Mouse (Mus musculus) forebrain, embryonic 16.5 days (tissue): ENCODE measurements around the gene Mfsd4b1. TPM values are rescaled to one million over a fixed set of nuclear protein-coding genes. Genes with fewer than 3 reads are reported as not detected.
A peak's percentile ranks its signal among the peaks of the same experiment; 100 is the strongest.

Source experiments
- ATAC-seq: fragments of 200-750 bp; cut with Nextera tagmentation; 2 replicates; pipeline ENCODE4 v1.8.0; 2017; ENCODE audit warnings: mild to moderate bottlenecking, moderate library complexity
- H3K27ac ChIP-seq: fragments of 300-500 bp; sonication (generic); 2 replicates; pipeline ENCODE4 v1.5.1; 2014; ENCODE audit warnings: low read length, control low read depth
- H3K27me3 ChIP-seq: fragments of 300-500 bp; sonication (generic); replicated peaks from 2 replicates; pipeline ENCODE4 v1.6.1; 2014; ENCODE audit warnings: low read length; ENCODE audit not compliant: control insufficient read depth, insufficient read depth
- H3K36me3 ChIP-seq: fragments of 300-500 bp; sonication (generic); 2 replicates; pipeline ENCODE4 v1.6.1; 2014; ENCODE audit not compliant: control insufficient read depth, insufficient read depth
- H3K4me1 ChIP-seq: fragments of 300-500 bp; sonication (generic); replicated peaks from 2 replicates; pipeline ENCODE4 v1.6.1; 2014; ENCODE audit warnings: low read length; ENCODE audit not compliant: control insufficient read depth, insufficient read depth
- H3K4me2 ChIP-seq: fragments of 300-500 bp; sonication (generic); 2 replicates; pipeline ENCODE4 v1.6.1; 2014; ENCODE audit warnings: mild to moderate bottlenecking, low read length, control low read depth
- H3K4me3 ChIP-seq: fragments of 300-500 bp; sonication (generic); replicated peaks from 2 replicates; pipeline ENCODE4 v1.5.1; 2014; ENCODE audit warnings: mild to moderate bottlenecking, low read length, control low read depth
- H3K9ac ChIP-seq: fragments of 300-500 bp; sonication (generic); replicated peaks from 2 replicates; pipeline ENCODE4 v1.6.1; 2014; ENCODE audit warnings: low read depth, low read length, control low read depth
- H3K9me3 ChIP-seq: fragments of 300-500 bp; sonication (generic); 2 replicates; pipeline ENCODE4 v1.6.1; 2016; ENCODE audit warnings: low read length; ENCODE audit not compliant: control insufficient read depth
- WGBS: fragments of 180-500 bp; shearing (Covaris S2); extraction: QIAGEN DNeasy Blood & Tissue Kit; methylation state at CpG from one replicate; pipeline ENCODE4 v1.1.7; 2014; 5-methylcytosine and 5-hydroxymethylcytosine counted together
- polyA plus RNA-seq: library from polyadenylated mRNA; unstranded; fragments of >200 nt; fragmentation: Nextera tagmentation; extraction: Ambion mirVana; gene quantifications from 2 replicates; pipeline ENCODE4 v1.2.1, GENCODE M21; 2015

The Mfsd4b1 gene
- polyA plus RNA-seq, 1 experiment from 2014 or later = 0.32 TPM

DNA sequence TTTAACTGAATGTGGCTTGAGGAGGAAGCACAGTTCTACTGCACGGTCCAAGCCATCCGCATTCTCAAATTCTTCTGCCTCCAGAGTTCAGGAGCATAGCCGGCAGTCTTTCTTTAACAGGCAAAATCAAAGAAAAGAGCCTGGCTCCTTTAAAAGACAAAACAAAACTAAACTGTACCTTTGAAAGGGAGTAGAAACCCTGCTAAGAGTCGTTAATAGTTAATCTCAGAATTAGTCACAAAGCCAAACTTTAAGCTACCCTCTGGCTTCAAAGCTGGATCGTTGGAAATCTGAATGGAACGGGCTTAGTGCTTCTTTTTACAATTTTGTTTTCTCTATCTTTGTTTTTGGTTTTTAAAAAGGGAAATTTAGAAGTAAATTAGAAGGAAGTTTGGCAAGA, 37.7 kb upstream of the Mfsd4b1 start:
- no peak for ATAC-seq
- Histone ChIP-seq H3K27ac (no peak overlapping the region), H3K9ac (no peak overlapping the region), H3K36me3 (no peaks in the 10 kb centered on the region), H3K27me3 (no peaks in the 10 kb centered on the region), H3K4me3 (no peak overlapping the region), H3K4me1 (no peaks in the 10 kb centered on the region), H3K9me3 (no peaks in the 10 kb centered on the region), H3K4me2 (no peak overlapping the region)
- 19% methylated on average over 6 of the region's 6 CpGs for WGBS

DNA sequence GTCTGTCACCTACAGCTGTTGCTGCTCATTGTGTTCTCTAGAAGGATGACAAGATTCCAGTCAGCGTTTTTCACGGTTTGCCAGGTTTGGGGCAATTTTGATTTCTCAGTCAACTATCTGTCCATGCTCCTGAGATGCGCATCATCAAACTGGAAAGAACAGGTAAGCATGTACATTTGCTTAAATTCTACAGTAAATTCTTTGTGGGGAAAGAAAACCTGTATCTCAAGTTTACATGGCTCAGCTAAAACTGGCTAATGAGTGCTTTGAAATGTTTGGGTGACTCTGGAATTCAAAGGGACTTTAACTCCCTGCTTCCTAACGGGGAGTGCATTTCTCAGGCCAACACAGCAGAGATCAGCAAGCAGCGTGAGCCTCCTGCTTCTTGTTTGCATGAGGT, 36.9 kb upstream of the Mfsd4b1 start:
- no peak for ATAC-seq
- H3K27me3 ChIP-seq = no peaks in the 10 kb centered on the region
- H3K9ac ChIP-seq = no peak overlapping the region
- 76% methylated on average over 5 of the region's 5 CpGs for WGBS
- H3K36me3 ChIP-seq = no peaks in the 10 kb centered on the region
- H3K27ac ChIP-seq = no peak overlapping the region
- no peak overlapping the region for H3K4me2 ChIP-seq
- H3K4me3 ChIP-seq = no peak overlapping the region
- no peaks in the 10 kb centered on the region for H3K9me3 ChIP-seq
- no peaks in the 10 kb centered on the region for H3K4me1 ChIP-seq

DNA sequence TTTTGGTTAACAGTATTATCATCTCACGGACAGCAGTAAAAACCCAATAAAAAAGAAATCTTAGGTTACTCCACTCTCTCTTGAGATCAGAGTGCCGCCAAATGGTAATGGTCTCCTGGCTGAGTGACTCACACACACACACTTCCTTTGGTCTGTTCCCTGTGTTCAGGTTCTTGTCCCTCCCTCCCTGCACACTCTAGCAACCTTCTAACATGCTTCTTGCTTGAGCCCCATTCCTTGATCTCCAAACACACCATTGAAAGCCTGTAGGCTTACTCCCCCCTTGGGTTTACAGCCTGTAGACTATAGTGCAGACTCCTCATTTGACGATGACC, 33.7 kb upstream of the Mfsd4b1 start:
- WGBS = 93% methylated on average over 3 of the region's 3 CpGs
- H3K4me3 ChIP-seq = no peak overlapping the region
- no peak overlapping the region for H3K9ac ChIP-seq
- H3K36me3 ChIP-seq = no peaks in the 10 kb centered on the region
- no peaks in the 10 kb centered on the region for H3K9me3 ChIP-seq
- ATAC-seq = no peak
- no peaks in the 10 kb centered on the region for H3K4me1 ChIP-seq
- no peaks in the 10 kb centered on the region for H3K27me3 ChIP-seq
- H3K4me2 ChIP-seq = no peak overlapping the region
- no peak overlapping the region for H3K27ac ChIP-seq

DNA sequence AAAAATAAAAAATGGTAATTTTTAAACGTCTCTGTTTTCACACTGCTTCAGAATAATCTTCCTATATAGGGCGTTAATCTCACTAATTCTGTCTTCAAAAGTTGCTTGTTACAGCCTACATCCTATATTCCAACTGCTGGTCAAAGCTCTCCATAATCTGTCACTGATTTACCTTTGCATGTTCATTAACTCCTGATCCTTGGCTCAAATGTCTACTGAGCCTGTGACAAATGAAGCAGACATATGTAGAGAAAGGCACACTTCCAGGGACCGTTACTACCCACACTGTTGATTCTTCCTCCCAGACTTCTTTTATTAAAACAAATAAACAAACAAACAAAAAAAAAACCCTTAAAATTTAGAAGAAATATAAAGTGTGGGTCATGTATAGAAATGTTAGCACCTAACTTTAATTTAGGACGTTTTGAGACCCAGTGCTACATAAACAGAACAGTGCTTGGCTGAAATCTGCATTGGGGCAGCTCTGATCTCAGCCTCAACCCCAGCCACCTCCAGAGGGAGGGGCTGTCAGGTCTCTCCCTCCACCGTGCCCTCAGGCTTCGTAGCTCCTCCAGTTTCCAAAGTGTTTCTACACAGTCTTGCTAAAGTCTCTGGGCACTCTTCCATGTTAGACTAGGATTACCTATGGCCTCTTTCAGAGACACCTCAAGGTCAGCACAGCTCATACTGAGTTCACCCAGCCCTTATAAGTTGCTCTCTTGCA, 33.2 kb upstream of the Mfsd4b1 start:
- no peak for ATAC-seq
- Histone ChIP-seq H3K27me3 (no peaks in the 10 kb centered on the region), H3K9me3 (no peaks in the 10 kb centered on the region), H3K4me3 (no peak overlapping the region), H3K9ac (no peak overlapping the region), H3K4me2 (no peak overlapping the region), H3K4me1 (no peaks in the 10 kb centered on the region), H3K36me3 (no peaks in the 10 kb centered on the region), H3K27ac (no peak overlapping the region)
- WGBS = 63% methylated on average over 6 of the region's 6 CpGs

DNA sequence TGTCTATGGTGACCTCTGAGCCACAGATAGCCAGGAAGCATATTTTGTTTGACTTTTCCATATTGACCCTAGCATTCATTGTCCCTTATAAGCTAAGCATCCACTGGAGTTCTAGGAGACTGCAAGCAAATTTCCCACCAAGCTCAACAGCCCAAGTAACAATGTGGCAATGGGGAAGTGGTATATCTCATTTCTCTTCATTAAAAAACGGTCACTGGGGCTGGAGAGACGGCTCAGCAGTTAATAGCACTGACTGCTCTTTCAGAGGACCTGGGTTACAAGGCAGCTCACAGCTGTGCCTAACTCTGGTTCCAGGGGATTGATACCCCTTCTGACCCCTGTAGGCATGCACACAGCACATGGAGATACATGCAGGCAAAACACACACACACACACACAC, 32.5 kb upstream of the Mfsd4b1 start:
- Histone ChIP-seq H3K9ac (no peak overlapping the region), H3K4me3 (no peak overlapping the region), H3K4me2 (no peak overlapping the region), H3K27ac (no peak overlapping the region), H3K4me1 (no peaks in the 10 kb centered on the region), H3K27me3 (no peaks in the 10 kb centered on the region), H3K9me3 (no peaks in the 10 kb centered on the region), H3K36me3 (no peaks in the 10 kb centered on the region)
- no peak for ATAC-seq
- 52% methylated on average over 2 of the region's 2 CpGs for WGBS

DNA sequence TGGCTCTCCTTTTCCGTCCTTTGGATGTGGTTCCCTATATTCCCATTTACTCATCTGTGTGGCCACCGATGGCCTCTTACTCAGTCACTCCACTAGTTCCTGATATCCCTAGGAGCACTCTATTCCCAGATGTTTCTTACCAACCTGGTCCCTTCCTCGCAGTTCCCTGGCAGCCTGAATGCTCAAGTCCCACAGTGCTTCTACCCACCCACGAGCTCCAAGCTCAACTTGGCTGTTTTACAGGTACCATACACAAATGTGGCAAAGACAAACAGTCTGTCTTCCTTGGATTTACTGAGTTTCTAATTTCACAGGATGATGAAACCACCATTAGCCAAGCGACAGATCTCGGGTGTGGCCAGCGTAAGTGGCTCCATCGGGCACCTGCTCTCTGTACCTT, 29.4 kb upstream of the Mfsd4b1 start:
- no peak overlapping the region for H3K4me3 ChIP-seq
- no peak overlapping the region for H3K4me2 ChIP-seq
- ATAC-seq = no peak
- H3K4me1 ChIP-seq = no peaks in the 10 kb centered on the region
- H3K9ac ChIP-seq = no peak overlapping the region
- H3K27me3 ChIP-seq = no peaks in the 10 kb centered on the region
- no peaks in the 10 kb centered on the region for H3K36me3 ChIP-seq
- WGBS = 90% methylated on average over 8 of the region's 8 CpGs
- H3K27ac ChIP-seq = no peak overlapping the region
- H3K9me3 ChIP-seq = no peaks in the 10 kb centered on the region

DNA sequence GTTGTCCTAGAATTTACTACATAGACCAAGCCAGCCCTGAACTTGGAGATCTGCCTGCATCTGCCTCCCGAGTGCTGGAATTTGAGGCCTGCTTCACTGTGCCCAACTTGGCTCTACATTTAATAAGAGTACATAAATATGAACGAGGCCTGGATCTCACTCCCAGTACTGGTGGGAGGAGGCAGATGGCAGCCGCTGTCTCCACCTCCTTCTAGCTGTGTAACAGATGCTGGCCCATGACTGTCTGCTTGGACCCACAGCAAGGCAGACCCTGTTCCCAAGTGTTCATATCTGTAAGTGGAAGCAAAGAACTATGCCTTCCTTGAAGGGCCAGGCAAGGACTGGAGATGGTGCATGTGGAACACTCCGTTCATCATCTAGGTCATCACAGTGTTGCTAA, 28.8 kb upstream of the Mfsd4b1 start:
- Histone ChIP-seq H3K9me3 (no peaks in the 10 kb centered on the region), H3K36me3 (no peaks in the 10 kb centered on the region), H3K4me2 (no peak overlapping the region), H3K27me3 (no peaks in the 10 kb centered on the region), H3K27ac (no peak overlapping the region), H3K4me1 (no peaks in the 10 kb centered on the region), H3K9ac (no peak overlapping the region), H3K4me3 (no peak overlapping the region)
- 81% methylated on average over 4 of the region's 4 CpGs for WGBS
- ATAC-seq = no peak

DNA sequence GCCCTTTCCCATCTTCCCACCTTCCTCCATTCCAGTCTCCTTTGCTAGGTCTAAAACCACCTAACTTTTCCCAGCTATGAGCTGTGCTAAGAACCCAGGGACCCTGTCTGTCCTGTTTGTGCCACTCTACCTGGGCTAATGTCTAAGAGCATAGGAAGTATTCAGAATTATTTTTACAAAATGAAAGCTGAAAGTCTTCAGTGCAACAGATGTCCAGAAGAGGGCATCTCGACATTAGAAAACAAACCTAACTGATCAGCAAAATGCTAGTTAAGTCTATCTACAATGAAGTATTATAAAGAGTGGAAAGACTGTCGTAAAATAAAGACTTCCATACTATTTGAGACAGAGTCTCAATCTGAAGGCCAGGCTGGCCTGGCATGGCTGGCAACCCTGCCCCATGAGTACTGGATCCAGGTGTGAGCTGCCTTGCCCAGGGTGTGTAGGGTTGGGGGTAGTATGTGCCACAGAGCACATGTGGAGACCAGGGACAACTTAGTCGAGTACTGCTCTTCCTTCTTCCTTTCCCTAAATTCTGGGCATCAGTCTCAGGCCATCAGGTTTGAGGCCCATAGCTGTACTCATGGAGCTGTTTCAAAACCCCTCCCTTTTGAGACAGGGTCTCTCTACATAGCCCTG, 28.3 kb upstream of the Mfsd4b1 start:
- H3K27me3 ChIP-seq = no peaks in the 10 kb centered on the region
- no peak overlapping the region for H3K4me2 ChIP-seq
- ATAC-seq = peak; percentile 33
- no peaks in the 10 kb centered on the region for H3K9me3 ChIP-seq
- no peak overlapping the region for H3K4me3 ChIP-seq
- H3K9ac ChIP-seq = no peak overlapping the region
- H3K4me1 ChIP-seq = no peaks in the 10 kb centered on the region
- no peaks in the 10 kb centered on the region for H3K36me3 ChIP-seq
- 52% methylated on average over 3 of the region's 3 CpGs for WGBS
- no peak overlapping the region for H3K27ac ChIP-seq

DNA sequence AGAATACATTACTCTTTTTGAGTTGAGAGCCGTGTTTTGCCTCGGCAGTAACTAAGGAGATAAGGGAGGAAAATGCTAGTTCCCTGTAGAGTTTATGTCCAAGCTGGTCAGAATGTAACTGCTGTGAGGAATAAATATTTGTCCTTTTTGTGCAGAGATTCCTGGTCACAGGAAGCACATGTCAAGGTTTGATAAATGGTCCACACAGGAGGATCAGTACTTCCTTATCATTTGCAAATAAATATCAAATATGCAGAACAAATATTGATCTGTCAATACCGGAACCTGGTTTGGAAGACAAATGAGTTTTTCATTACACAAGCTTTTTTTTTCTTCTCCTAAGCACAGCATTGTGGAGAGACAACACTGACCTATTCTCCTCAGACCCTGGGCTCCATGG, 26.9 kb upstream of the Mfsd4b1 start:
- no peak for ATAC-seq
- Histone ChIP-seq H3K9me3 (no peaks in the 10 kb centered on the region), H3K27me3 (no peaks in the 10 kb centered on the region), H3K9ac (no peak overlapping the region), H3K36me3 (no peaks in the 10 kb centered on the region), H3K4me1 (no peaks in the 10 kb centered on the region), H3K27ac (no peak overlapping the region), H3K4me2 (no peak overlapping the region), H3K4me3 (no peak overlapping the region)
- 90% methylated on average over 3 of the region's 3 CpGs for WGBS

DNA sequence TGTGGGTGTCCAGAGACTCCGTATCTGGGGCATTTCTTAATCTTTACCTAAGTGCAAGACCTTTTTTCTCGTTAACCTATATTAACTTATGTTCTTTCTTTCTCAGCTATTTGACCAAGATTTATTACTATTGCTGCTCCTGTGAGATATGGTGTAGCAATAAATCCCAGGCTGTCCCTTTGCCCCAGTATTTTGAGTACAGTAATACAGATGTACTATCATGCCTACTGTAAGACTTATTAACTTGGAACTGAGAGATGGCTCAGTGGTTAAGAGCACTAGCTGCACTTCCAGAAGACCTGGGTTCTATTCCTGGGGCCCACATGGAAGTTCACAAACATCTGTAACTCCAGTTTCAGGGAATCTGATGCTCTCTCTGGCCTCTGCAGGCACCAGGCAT, 25.7 kb upstream of the Mfsd4b1 start:
- Histone ChIP-seq H3K4me2 (no peak overlapping the region), H3K27me3 (no peaks in the 10 kb centered on the region), H3K27ac (no peak overlapping the region), H3K4me1 (no peaks in the 10 kb centered on the region), H3K36me3 (no peaks in the 10 kb centered on the region), H3K9ac (no peak overlapping the region), H3K9me3 (no peaks in the 10 kb centered on the region), H3K4me3 (no peak overlapping the region)
- ATAC-seq = no peak
- 92% methylated on average over 2 of the region's 2 CpGs for WGBS
